Mouse (Mus musculus) forebrain, embryonic 11.5 days (tissue): ENCODE data around the gene Gm42906. TPM values are rescaled to one million over a fixed set of nuclear protein-coding genes. Genes with fewer than 3 reads are reported as not detected.
A peak's percentile ranks its signal among the peaks of the same experiment; 100 is the strongest.

Experiments
- ATAC-seq: fragments of 200-750 bp; cut with Nextera tagmentation; replicated peaks from 2 replicates; pipeline ENCODE4 v1.8.0; 2017; ENCODE audit warnings: moderate TSS enrichment; ENCODE audit not compliant: low FRiP score
- DNase-seq: peaks from one replicate; pipeline ENCODE4 v3.0.0-alpha.2; 2017; ENCODE audit warnings: low spot score
- H3K27ac ChIP-seq: fragments of 300-500 bp; sonication (generic); 2 replicates; pipeline ENCODE4 v1.5.1; 2014; ENCODE audit warnings: low read depth, low read length
- H3K27me3 ChIP-seq: fragments of 300-500 bp; sonication (generic); 2 replicates; pipeline ENCODE4 v1.6.1; 2014; ENCODE audit warnings: mild to moderate bottlenecking, low read length, mixed read lengths; ENCODE audit not compliant: control insufficient read depth, insufficient read depth
- H3K36me3 ChIP-seq: fragments of 300-500 bp; sonication (generic); 2 replicates; pipeline ENCODE4 v1.6.1; 2014; ENCODE audit warnings: mild to moderate bottlenecking, low read length, moderate library complexity, mixed read lengths; ENCODE audit not compliant: control insufficient read depth, insufficient read depth
- H3K4me1 ChIP-seq: fragments of 300-500 bp; sonication (generic); replicated peaks from 2 replicates; pipeline ENCODE4 v1.6.1; 2014; ENCODE audit warnings: low read length, mixed read lengths; ENCODE audit not compliant: control insufficient read depth, insufficient read depth
- H3K4me2 ChIP-seq: fragments of 300-500 bp; sonication (generic); 2 replicates; pipeline ENCODE4 v1.6.1; 2014; ENCODE audit warnings: low read depth, mild to moderate bottlenecking, low read length, moderate library complexity, mixed read lengths; ENCODE audit not compliant: severe bottlenecking
- H3K4me3 ChIP-seq: fragments of 300-500 bp; sonication (generic); 2 replicates; pipeline ENCODE4 v1.5.1; 2014; ENCODE audit warnings: low read depth, low read length
- H3K9ac ChIP-seq: fragments of 300-500 bp; sonication (generic); 2 replicates; pipeline ENCODE4 v1.6.1; 2014; ENCODE audit warnings: low read length
- H3K9me3 ChIP-seq: fragments of 300-500 bp; sonication (generic); 2 replicates; pipeline ENCODE4 v1.6.1; 2016; ENCODE audit warnings: low read length, mixed read lengths; ENCODE audit not compliant: control insufficient read depth
- WGBS: fragments of 180-500 bp; shearing (Covaris S2); extraction: QIAGEN DNeasy Blood & Tissue Kit; methylation state at CpG from one replicate; pipeline ENCODE4 v1.1.7; 2014; 5-methylcytosine and 5-hydroxymethylcytosine counted together
- polyA plus RNA-seq: library from polyadenylated mRNA; unstranded; fragments of >200 nt; fragmentation: Nextera tagmentation; extraction: Ambion mirVana; gene quantifications from 2 replicates; pipeline ENCODE4 v1.2.1, GENCODE M21; 2014

Gm42906 gene
- polyA plus RNA-seq, 1 experiment from 2014 or later, result not detected

DNA sequence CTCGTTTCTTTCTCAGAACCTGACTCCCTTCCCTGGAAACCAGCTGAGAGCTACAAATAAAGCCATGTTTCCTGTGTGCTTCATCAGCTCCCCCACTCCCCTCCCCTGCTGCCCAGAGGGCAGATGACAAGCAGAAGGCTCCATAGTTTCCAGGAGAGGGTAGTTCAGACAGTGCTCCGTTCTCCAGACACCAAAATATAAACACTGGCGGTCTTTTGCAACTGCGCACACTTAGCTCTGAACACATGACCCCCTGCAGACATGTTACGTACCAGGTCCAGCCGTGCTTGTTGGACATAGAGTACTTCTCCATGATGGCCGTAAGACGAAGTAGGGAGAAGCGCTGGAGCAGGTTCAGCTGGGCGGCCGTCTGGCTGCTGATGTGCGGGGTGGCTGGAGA is 367.5 kb downstream of the Gm42906 start:
- H3K4me1 ChIP-seq, result no peaks in the 10 kb centered on the region
- H3K27ac ChIP-seq, result no peak overlapping the region
- no peaks in the 10 kb centered on the region; the same call in 1 of the 2 replicates for H3K9me3 ChIP-seq
- H3K9ac ChIP-seq, result no peak overlapping the region
- H3K36me3 ChIP-seq, result no peaks in the 10 kb centered on the region
- no peak overlapping the region for H3K4me3 ChIP-seq
- 0 out of 2 replicates have a peak, but pooled peaks have one; percentile 13 for ATAC-seq
- 80% methylated on average over 12 of the region's 12 CpGs for WGBS
- no peaks in the 10 kb centered on the region for H3K27me3 ChIP-seq
- H3K4me2 ChIP-seq, result no peak overlapping the region
- no peak for DNase-seq

- Histone ChIP-seq H3K27ac (no peak overlapping the region), H3K4me1 (peaks cover 4% of the 10 kb centered on the region; the same call in 1 of the 2 replicates), H3K36me3 (no peaks in the 10 kb centered on the region), H3K9me3 (no peaks in the 10 kb centered on the region; the same call in 1 of the 2 replicates), H3K9ac (no peak overlapping the region), H3K4me2 (no peak overlapping the region), H3K4me3 (no peak overlapping the region), H3K27me3 (no peaks in the 10 kb centered on the region)
- ATAC-seq (no peak), DNase-seq (no peak)
- WGBS, result 87% methylated on average over 5 of the region's 5 CpGs
Observed at GRCm38 (mm10) chr5:151059772-151060171, 368.2 kb downstream of the Gm42906 start.

DNA sequence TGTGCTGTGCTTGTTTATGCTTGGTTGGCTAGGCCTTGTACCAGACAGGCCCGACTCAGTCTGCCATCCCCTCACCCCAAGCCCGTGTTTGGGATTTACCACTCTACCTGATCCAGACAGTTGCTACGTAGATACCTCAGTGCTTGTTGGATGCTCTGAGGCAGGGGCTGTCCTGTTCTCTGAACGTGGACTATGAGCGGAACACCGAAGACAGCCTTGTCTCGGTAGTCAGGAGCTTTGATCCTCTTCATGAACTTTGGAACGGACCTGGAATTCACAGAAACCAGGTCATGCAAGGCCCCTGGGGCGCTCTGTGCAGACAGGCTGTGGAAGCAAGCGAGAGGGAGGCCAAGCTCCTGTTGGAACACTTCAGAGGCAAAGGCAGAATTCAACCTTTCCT is 368.6 kb downstream of the Gm42906 start:
- H3K9me3 ChIP-seq, result no peaks in the 10 kb centered on the region; the same call in 1 of the 2 replicates
- 88% methylated on average over 10 of the region's 10 CpGs for WGBS

GRCm38 (mm10) chr5:151057716-151058115 is 370.2 kb downstream of the Gm42906 start:
- Histone ChIP-seq H3K9ac (no peak overlapping the region), H3K36me3 (no peaks in the 10 kb centered on the region), H3K27ac (no peak overlapping the region), H3K27me3 (no peaks in the 10 kb centered on the region), H3K4me3 (no peak overlapping the region), H3K4me2 (no peak overlapping the region), H3K4me1 (peaks cover 8% of the 10 kb centered on the region; the same call in 1 of the 2 replicates), H3K9me3 (no peaks in the 10 kb centered on the region; the same call in 1 of the 2 replicates)
- ATAC-seq, result no peak
- no peak for DNase-seq
- WGBS, result 93% methylated on average over 5 of the region's 5 CpGs

More for the DNA sequence above, 368.6 kb downstream of the Gm42906 start:
- H3K27ac ChIP-seq, result no peak overlapping the region
- H3K27me3 ChIP-seq, result no peaks in the 10 kb centered on the region
- ATAC-seq, result no peak
- H3K36me3 ChIP-seq, result no peaks in the 10 kb centered on the region
- H3K4me2 ChIP-seq, result no peak overlapping the region
- no peak overlapping the region for H3K9ac ChIP-seq
- H3K4me3 ChIP-seq, result no peak overlapping the region
- DNase-seq, result no peak
- peaks cover 7% of the 10 kb centered on the region; the same call in 1 of the 2 replicates for H3K4me1 ChIP-seq

- Histone ChIP-seq H3K27me3 (no peaks in the 10 kb centered on the region), H3K9ac (no peak overlapping the region), H3K4me2 (no peak overlapping the region), H3K4me1 (peaks cover 8% of the 10 kb centered on the region; the same call in 1 of the 2 replicates), H3K36me3 (no peaks in the 10 kb centered on the region), H3K27ac (no peak overlapping the region), H3K4me3 (no peak overlapping the region), H3K9me3 (no peaks in the 10 kb centered on the region; the same call in 1 of the 2 replicates)
- DNase-seq (no peak), ATAC-seq (no peak)
- 81% methylated on average over 6 of the region's 6 CpGs for WGBS
Observed at GRCm38 (mm10) chr5:151056920-151057294, 371.1 kb downstream of the Gm42906 start.

GRCm38 (mm10) chr5:151056255-151056919 is 371.6 kb downstream of the Gm42906 start:
- no peaks in the 10 kb centered on the region for H3K9me3 ChIP-seq
- no peak overlapping the region for H3K4me2 ChIP-seq
- no peak overlapping the region for H3K27ac ChIP-seq
- H3K27me3 ChIP-seq, result no peaks in the 10 kb centered on the region
- H3K36me3 ChIP-seq, result no peaks in the 10 kb centered on the region
- 81% methylated on average over 12 of the region's 12 CpGs for WGBS
- no peak overlapping the region for H3K9ac ChIP-seq
- peaks cover 8% of the 10 kb centered on the region; the same call in 1 of the 2 replicates for H3K4me1 ChIP-seq
- DNase-seq, result no peak
- no peak overlapping the region for H3K4me3 ChIP-seq
- no peak for ATAC-seq

GRCm38 (mm10) chr5:151055426-151056090 is 372.4 kb downstream of the Gm42906 start:
- Histone ChIP-seq H3K4me3 (no peak overlapping the region), H3K36me3 (no peaks in the 10 kb centered on the region), H3K4me1 (peaks cover 8% of the 10 kb centered on the region; the same call in 1 of the 2 replicates), H3K9ac (no peak overlapping the region), H3K27me3 (no peaks in the 10 kb centered on the region), H3K27ac (no peak overlapping the region), H3K9me3 (no peaks in the 10 kb centered on the region), H3K4me2 (no peak overlapping the region)
- no peak for DNase-seq
- 89% methylated on average over 11 of the region's 11 CpGs for WGBS
- no peak for ATAC-seq

- Histone ChIP-seq H3K36me3 (no peaks in the 10 kb centered on the region), H3K4me1 (peaks cover 8% of the 10 kb centered on the region; the same call in 1 of the 2 replicates), H3K4me3 (no peak overlapping the region), H3K27me3 (no peaks in the 10 kb centered on the region), H3K9ac (no peak overlapping the region), H3K4me2 (no peak overlapping the region), H3K27ac (no peak overlapping the region), H3K9me3 (no peaks in the 10 kb centered on the region)
- ATAC-seq, result no peak
- WGBS, result 37% methylated on average over 4 of the region's 4 CpGs
- DNase-seq, result no peak
Observed at GRCm38 (mm10) chr5:151054743-151055114, 373.2 kb downstream of the Gm42906 start.
